Mouse (Mus musculus) ovary, postnatal 10 days (tissue): ENCODE data around the gene Srpr.

Experiments
- DNase-seq: peaks from one replicate; pipeline ENCODE4 v3.0.0; 2022; ENCODE audit warnings: low spot score

Gene Srpr

GRCm38 (mm10) chr9:35188700-35189099 lies 11.3 kb upstream of the Srpr start:
- no peak for DNase-seq

GRCm38 (mm10) chr9:35192983-35193542 lies 6.9 kb upstream of the Srpr start:
- DNase-seq = no peak

- no peak for DNase-seq
Measured at GRCm38 (mm10) chr9:35194048-35194447, 5.9 kb upstream of the Srpr start.

- no peak for DNase-seq
Measured at GRCm38 (mm10) chr9:35197625-35198024, 2.4 kb upstream of the Srpr start.

- no peak for DNase-seq
Measured at GRCm38 (mm10) chr9:35198351-35198750, 1.6 kb upstream of the Srpr start.

- no peak for DNase-seq
Measured at GRCm38 (mm10) chr9:35198945-35199771, 817 bp upstream of the Srpr start.

- DNase-seq = no peak
Measured at GRCm38 (mm10) chr9:35200529-35201060, 620 bp downstream of the Srpr start.

GRCm38 (mm10) chr9:35203536-35203935 lies 3.6 kb downstream of the Srpr start:
- DNase-seq = no peak

GRCm38 (mm10) chr9:35204421-35204820 lies 4.4 kb downstream of the Srpr start:
- no peak for DNase-seq

GRCm38 (mm10) chr9:35210542-35211474 lies 10.8 kb downstream of the Srpr start, which contains the start of gene Foxred1:
Foxred1 (minus strand) TSS chr9:35211055.
- peak; percentile 93 for DNase-seq

- DNase-seq = no peak
Measured at GRCm38 (mm10) chr9:35211573-35212511, 11.9 kb downstream of the Srpr start.

- no peak for DNase-seq
Measured at GRCm38 (mm10) chr9:35217963-35218362, 18.0 kb downstream of the Srpr start.

GRCm38 (mm10) chr9:35223466-35223865 lies 23.5 kb downstream of the Srpr start:
- DNase-seq = no peak

- no peak for DNase-seq
Measured at GRCm38 (mm10) chr9:35228671-35229070, 28.7 kb downstream of the Srpr start.

GRCm38 (mm10) chr9:35235996-35236395 lies 36.0 kb downstream of the Srpr start:
- DNase-seq = no peak

GRCm38 (mm10) chr9:35238371-35238770 lies 38.4 kb downstream of the Srpr start:
- DNase-seq = no peak

GRCm38 (mm10) chr9:35238915-35239571 lies 39.1 kb downstream of the Srpr start:
- DNase-seq = no peak

- no peak for DNase-seq
Measured at GRCm38 (mm10) chr9:35239734-35240133, 39.8 kb downstream of the Srpr start.

GRCm38 (mm10) chr9:35247405-35247804 lies 47.4 kb downstream of the Srpr start:
- no peak for DNase-seq

GRCm38 (mm10) chr9:35249476-35249875 lies 49.5 kb downstream of the Srpr start:
- DNase-seq = no peak

GRCm38 (mm10) chr9:35257365-35257764 lies 57.4 kb downstream of the Srpr start:
- no peak for DNase-seq
